Mouse (Mus musculus) testis, postnatal 10 days (tissue): ENCODE data around the gene Zfyve1.

Experiments used
- DNase-seq: peaks from one replicate; pipeline ENCODE4 v3.0.0; 2021; ENCODE audit warnings: low spot score

Zfyve1 gene

DNA sequence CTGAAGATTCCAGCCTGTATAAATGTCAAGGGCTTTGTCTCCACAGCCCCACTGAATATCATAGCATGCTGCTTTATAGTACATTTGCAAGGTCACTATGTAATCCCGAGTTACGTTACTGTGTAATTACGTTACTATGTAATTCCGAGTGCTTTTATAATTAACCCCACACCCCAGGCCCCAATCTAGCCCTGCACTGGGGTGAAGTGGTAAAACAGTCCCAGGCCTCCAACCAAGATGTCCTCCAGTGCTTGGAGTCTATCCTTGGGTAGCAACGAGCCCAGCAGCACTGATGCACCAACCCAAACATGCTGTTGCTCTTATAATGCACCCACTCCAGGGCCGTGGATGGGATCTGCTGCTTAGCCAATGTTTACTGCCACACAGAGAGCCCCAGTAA lies 74.0 kb downstream of the Zfyve1 start:
- DNase-seq, result no peak

GRCm38 (mm10) chr12:83521083-83521482 lies 75.9 kb downstream of the Zfyve1 start:
- DNase-seq, result no peak

- peak; percentile 99 for DNase-seq
These were observed 76.6 kb downstream of the Zfyve1 start, which contains the start of gene Dcaf4 for GRCm38 (mm10) chr12:83520311-83520890. Gene Dcaf4 (plus strand): TSS chr12:83520466.

DNA sequence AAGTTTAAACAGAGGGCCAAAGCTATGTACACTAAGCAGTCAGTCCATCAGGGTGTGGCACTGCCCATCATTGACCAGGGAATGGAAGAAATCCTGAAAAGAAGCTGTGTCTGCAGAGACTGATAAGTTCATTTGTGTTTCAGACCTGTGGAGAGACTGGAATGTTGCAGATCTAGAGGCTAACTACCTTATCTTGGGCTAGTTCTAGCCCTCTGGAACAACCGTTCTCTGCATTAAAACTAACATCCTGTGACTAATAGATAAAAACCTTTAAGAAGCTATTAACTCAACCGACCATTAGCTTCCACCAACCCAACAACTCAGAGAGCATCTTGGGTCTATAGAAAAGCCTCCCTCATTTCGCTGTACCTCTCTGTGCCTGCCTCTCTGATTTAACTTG lies 79.4 kb downstream of the Zfyve1 start:
- no peak for DNase-seq

DNA sequence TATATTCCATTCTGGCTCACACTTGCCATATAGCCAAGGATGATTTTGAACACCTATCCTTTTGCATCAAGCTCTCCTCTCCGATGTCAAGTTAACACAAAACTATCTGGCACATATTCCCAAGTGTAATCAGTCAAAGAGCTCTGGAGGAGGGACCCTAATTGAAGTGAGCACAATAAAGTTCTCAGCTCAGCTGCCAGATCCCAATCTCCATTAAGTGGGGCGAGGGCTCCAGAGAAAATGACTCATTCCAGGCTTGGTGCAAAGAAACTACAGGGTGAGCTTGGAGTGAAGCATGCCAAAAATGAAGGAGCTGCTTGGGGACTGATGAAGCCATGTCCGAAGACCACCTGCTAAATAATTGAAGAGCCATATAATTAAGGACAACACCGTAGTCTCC lies 82.8 kb downstream of the Zfyve1 start:
- no peak for DNase-seq

DNA sequence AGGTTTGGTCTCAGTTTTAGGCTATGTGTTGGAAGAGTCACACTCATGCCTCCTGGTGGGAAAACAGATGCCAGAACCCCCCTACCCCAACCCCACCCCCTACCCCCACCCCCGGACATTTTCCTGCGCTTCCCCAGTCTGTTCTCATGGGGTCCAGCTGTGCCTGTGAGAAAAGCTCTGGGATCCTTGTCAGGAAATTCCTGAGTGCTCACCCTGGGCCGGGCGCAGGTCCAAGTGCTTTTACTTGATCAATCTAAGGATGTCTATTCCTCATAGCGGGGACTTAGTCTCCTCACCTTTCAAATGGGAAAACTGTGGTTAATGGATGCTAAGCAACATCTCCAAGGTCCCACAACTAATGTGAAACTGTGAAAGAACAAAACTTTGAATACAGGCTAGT lies 83.8 kb downstream of the Zfyve1 start:
- peak; percentile 60 for DNase-seq

DNA sequence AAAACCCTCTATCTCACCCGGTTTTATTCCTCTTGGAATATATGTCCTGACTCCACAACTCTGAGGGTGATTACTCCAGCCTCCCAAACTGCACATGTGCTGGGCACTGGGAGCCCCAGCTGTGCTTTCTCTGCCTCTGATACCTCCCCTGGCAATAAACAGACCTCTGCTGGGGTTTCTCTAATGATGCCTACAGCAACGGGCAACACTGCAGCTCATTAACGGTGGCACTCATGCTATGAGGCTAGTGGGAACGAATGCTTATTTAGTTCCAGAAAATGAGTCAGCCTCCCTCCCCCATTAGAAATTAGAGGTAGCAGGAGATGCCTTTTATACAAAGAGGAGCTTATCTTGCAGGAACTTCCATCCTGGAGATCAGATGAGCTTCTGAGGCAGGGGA lies 84.2 kb downstream of the Zfyve1 start:
- no peak for DNase-seq

- no peak for DNase-seq
These were observed 86.4 kb downstream of the Zfyve1 start for GRCm38 (mm10) chr12:83510586-83510985.

GRCm38 (mm10) chr12:83506543-83506942 lies 90.5 kb downstream of the Zfyve1 start:
- no peak for DNase-seq

GRCm38 (mm10) chr12:83502190-83502589 lies 94.8 kb downstream of the Zfyve1 start:
- DNase-seq, result no peak

DNA sequence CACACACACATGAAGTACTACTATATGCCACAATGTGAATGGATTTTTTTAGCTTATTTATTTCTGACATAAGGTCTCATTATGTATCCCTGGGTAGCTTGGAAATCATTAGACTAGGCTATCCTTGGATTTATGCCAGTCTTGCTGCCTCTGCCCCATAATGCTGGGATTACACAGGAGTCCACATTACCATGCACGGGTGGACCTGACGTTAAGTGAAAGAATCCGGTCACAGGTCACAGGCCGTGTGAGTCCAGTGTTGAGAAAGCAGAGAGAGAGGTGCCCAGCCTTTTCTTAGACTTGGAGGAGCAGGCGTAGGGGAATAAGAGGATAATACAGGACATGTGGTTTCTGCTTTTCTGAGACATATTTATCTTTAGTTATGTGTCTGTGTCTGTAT lies 97.8 kb downstream of the Zfyve1 start:
- no peak for DNase-seq

DNA sequence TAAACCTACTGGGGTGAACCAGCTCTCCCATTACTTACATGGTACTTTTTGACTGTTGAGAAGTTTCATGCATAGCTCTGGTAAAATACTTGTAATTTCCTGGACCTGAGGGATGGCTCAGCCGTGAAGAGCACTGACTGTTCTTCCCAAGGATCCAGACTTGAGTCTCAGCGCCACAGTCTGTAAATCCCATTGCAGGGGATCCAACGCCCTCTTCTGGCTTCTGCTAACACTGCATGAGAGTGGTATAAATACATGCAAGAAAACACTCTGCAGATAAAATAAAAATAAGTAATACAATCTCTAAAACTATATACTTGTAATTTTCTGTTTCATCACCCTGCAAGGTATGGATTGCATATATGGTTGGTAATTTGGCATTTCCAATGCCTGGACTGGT lies 99.1 kb downstream of the Zfyve1 start:
- no peak for DNase-seq

DNA sequence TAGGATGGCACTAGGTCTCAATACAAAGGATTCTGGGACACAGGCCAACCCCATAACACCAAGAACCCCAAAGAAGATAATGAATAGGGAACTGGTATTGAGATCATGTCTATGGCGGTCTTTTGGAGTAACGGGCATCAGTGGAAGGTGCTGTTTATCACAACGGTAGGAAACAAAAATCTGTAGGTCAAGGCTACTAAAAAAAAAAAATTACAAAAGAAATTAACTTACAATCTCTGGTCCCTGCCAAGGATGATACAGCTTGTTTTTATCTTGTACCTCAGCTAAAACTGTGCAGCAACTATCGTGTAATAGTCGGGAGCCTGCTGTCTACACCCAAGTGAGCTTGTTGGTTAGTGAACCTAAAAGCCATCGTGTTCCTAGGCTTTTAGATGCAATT lies 100.3 kb downstream of the Zfyve1 start:
- no peak for DNase-seq
